Mouse (Mus musculus) lung, postnatal 0 days (tissue): ENCODE measurements at regions not wholly inside any gene's neighbourhood (a gene's known extent, or its start where the extent isn't known, plus 50 kb on each side); places are given as distances from the start of the nearest gene placed in this dataset.

Experiments
- CTCF ChIP-seq: IDR thresholded peaks from 2 replicates; pipeline ENCODE4 v1.5.1; 2016; ENCODE audit warnings: antibody characterized with exemption, mild to moderate bottlenecking
- EP300 ChIP-seq: IDR thresholded peaks from 2 replicates; pipeline ENCODE4 v1.6.1; 2016; ENCODE audit warnings: antibody characterized with exemption, mild to moderate bottlenecking, control low read depth

- no peak for TF ChIP-seq CTCF
- TF ChIP-seq EP300, result peak; percentile 96
These were observed 111.6 kb downstream of the Lrrc30 start for GRCm38 (mm10) chr17:67520848-67521411.
